Mouse (Mus musculus) megakaryocyte, adult 5-6 weeks (primary cell): ENCODE measurements at regions not wholly inside any gene's neighbourhood (a gene's known extent, or its start where the extent isn't known, plus 50 kb on each side); places are given as distances from the start of the nearest gene placed in this dataset.

Experiments used
- ATAC-seq: 2 replicates; pipeline ENCODE4 v1.8.0; 2016; ENCODE audit warnings: mild to moderate bottlenecking, inconsistent platforms; ENCODE audit not compliant: poor library complexity, severe bottlenecking

- ATAC-seq: no peak
These were observed 160.7 kb upstream of the Tgfbr2 start for GRCm38 (mm10) chr9:116335561-116336478.

- no peak for ATAC-seq
These were observed 158.8 kb upstream of the Tgfbr2 start for GRCm38 (mm10) chr9:116333956-116334463.

DNA sequence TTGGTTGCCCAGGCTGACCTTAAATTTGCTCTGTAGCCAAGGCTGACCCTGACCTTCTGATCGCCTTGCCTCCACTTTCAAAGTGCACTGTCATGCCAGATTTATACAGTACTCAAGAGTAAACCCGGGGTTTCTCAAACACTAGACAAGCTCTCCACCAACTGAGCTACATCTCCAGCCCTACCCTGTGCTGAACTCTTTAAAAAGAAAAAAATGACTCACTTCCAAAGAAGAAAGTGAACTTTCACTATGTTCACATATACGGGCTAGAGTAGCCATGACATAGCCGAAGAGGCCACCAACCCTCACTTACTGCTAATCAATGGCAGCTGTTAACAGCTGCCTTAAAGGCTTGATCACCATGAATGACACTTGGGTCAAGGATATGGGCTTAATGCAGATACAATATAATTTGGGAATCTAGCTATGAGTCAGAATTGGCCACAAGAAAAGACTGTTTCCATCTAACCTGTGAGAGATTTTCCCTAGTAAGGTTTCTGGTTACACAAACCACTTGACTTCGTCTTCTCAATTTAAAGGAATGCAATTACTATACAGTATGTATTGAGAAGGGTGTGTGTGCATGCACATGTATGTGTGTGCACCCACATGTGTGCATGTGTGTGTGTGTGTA, 157.4 kb upstream of the Tgfbr2 start:
- ATAC-seq: no peak

DNA sequence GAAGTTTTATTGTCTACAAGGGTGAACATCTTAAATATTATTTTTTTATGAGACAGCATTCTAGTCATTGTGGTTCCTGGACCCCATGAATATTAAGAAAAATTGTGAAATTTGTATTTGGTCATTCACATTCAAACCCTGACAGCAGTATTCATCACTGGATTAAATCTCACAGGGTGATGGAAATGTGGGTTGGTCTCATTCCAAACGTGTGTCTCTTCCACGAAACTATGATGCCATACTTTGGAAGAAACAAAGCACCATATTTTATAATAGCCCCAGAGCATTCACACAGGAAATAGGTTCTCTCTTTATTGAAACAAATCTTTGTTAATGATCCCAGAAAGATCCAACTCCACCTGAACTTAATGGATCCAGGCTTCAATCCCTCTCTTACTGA, 156.2 kb upstream of the Tgfbr2 start:
- ATAC-seq: no peak

GRCm38 (mm10) chr9:116330796-116331195, 155.6 kb upstream of the Tgfbr2 start:
- ATAC-seq: peak; percentile 62

GRCm38 (mm10) chr9:116329147-116329546, 154.0 kb upstream of the Tgfbr2 start:
- ATAC-seq: peak; percentile 69

DNA sequence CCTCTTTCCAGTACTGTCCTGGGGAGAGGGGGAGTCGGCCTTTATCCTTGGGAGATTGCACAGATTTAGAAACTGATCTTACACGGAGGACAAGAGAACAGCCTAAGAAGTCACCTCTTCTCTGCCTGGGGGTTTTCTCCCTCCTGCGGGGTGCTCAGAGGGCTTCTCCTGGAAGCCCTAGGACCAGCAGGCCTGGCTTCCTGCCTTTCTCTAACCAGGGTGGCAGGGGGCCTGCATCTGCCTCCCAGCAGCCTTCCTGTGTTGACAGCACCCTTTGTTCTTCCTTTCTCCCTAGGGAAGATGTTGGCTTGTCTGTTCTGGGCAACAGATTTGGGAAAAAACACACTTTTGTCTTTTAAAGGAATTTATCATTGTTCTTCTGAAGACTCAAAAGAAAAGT, 153.0 kb upstream of the Tgfbr2 start:
- no peak for ATAC-seq

DNA sequence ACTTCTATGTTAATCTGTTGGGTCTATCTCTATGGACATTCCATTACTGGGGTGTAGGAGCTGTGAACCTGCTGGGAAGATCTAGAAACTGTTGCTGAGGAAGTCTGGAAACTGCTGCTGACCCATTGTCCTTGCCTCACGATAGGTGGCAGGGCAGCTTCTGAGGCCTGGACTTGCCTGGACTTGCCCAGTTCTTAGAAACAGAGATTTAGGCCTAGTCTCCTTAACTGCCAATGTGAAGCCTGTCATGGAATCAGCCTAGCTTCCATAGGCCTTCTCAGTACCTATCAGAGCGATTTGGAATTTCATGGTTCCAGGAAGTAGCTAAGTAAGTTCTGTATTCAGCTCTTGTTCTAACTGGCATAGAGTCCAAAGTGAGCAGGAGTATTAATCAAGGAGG, 151.9 kb upstream of the Tgfbr2 start:
- no peak for ATAC-seq

DNA sequence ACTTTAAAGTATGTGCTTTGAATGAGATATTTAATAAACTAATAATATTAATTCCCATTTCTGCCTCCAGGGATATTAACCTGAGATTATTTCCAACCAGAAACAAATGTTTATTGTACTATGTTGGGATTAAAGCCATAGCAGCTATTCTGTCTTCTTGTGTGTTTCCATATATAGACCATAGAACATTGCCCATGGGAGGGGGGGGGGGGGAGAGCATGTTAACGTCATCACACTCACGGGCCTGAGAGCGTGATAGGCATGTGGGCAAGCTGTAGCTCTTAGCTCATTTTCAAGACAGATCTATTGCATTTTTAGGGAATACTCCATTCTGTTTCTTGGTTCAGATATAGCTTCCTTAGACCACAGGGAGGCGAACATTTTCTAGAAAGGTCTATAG, 149.8 kb upstream of the Tgfbr2 start:
- no peak for ATAC-seq

DNA sequence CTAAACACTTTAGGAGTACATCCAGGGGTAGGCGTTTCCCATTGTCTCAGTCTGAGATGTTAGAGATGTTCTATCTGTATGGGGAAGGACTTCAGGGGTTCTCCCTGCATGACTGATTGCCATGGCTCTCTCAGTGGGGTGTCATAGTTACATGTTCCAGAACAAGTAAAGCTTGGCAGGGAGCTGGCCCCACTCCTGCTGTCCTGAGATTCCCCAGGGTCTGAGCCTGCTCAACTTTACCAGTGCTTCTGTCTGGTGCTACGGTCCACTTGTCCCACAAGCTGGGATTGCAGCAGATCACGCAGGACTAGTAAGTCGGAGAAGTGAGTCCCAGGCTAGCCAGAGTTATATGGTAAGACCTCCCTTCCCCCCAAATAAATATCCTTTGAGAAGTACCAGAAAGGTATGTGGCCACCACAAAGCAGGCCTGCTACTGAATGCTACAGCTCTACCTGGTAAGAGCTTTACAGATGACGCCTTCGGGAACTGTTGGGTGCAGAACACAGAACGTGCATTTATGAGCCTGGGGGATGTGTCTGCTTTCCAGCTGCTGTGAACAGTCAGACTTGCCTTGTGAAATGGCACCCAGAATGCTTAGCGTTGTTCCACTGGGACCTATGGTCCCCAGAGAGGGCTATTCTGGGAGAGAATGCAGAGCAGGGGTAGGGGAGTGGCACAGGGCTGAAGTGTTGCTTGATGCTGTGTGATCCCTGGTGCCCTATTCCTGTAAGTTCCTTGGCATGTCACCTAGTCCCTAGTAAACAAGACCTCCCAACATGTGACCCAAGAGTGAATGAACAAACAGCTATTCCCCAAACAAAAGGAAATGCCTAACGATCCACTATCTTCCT, 148.9 kb upstream of the Tgfbr2 start:
- no peak for ATAC-seq

GRCm38 (mm10) chr9:116321908-116322307, 146.7 kb upstream of the Tgfbr2 start:
- ATAC-seq: no peak

DNA sequence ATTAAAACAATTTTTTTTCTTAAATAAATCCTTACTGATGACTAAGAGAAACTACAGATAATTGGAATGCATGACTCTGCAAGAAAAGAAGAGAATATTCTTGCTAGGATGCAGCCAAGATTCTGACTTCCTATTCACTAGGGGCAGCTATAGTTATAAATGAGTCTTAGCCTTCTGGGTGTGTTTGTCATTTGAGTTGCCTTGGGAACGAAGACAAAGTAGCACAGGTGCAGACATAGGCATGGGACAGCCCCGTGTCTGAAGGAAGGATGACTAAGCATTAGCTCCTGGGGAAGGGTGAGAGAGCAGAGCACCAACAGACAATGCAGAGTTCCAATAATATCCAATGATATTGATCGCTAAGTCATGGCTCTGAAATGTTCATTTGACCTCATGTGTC, 144.3 kb upstream of the Tgfbr2 start:
- no peak for ATAC-seq

DNA sequence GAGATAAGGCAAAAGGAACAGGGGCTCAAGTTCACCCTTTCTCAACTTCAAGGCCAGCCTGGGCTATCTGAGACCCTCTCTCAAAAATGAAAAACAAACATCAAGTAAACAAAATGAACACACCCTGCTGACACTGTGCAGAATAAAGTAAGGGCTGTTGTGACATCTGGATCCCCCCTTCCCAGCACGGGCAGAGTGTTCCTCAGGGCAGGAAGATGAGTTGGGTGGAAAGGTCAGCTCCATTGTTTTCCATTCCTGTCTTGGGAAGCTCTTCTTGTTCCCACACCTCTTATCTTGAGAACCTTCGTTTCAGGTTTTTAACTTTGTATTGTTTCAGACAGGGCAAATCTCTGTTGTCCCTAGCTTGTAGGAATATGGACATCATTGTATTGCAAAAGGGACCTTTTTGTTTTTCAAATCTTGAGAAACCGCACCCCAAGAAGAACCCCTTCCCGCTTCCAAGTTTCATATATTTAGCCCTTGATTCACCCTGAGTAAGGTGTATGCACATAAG, 141.5 kb upstream of the Tgfbr2 start:
- ATAC-seq: no peak

DNA sequence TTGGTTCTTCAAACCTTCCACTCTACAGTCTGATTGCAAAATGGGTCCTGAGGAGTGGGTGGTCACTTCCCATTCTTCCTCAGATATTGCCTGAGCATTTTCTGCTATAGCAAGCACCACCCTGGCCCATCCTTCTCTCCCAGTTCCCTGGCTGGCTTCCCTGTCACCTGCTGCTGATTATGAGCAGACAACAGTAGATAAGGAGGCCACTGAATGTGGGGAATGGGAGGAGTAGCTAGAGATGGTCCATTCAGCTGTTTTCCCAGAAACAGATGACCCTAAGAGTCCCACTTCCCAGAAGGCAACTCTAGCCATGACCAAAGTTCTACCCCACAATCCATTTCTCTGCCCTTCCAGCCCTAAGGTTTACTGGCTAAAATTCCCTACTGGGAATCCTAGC, 139.6 kb upstream of the Tgfbr2 start:
- no peak for ATAC-seq

GRCm38 (mm10) chr9:116313932-116314790, 139.0 kb upstream of the Tgfbr2 start:
- no peak for ATAC-seq

- no peak for ATAC-seq
These were observed 136.2 kb upstream of the Tgfbr2 start for GRCm38 (mm10) chr9:116311364-116311763.

- no peak for ATAC-seq
These were observed 126.4 kb upstream of the Tgfbr2 start for GRCm38 (mm10) chr9:116301602-116302001.

GRCm38 (mm10) chr9:116298791-116299190, 123.6 kb upstream of the Tgfbr2 start:
- ATAC-seq: no peak

DNA sequence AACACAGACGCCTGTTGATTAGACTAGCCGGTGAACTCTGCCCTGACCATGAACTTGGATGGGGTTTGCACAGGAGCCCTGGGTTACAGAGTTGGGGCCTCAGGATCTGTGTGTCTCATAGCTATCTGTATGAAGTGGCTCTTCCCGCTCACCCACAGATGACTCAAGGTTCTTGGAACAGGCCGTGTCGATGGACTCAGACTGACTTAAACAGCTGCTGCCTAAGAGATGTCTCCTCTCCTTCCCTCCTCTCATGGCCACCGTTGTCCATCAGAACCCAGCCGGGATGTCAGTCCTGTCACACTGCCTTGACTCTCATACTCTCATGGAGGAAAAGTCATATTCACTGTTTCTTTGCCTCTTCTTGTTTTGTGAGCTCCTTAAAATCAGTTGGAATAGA, 121.2 kb upstream of the Tgfbr2 start:
- no peak for ATAC-seq

GRCm38 (mm10) chr9:116294073-116294472, 118.9 kb upstream of the Tgfbr2 start:
- ATAC-seq: 0 out of 2 replicates have a peak, but pooled peaks have one; percentile 18
